Mouse (Mus musculus) forebrain, embryonic 15.5 days (tissue): ENCODE measurements around the gene Ccdc106. TPM values are rescaled to one million over a fixed set of nuclear protein-coding genes. Genes with fewer than 3 reads are reported as not detected.
A peak's percentile ranks its signal among the peaks of the same experiment; 100 is the strongest.
"Not testable (repeated sequence)": the region's sequence is repeated elsewhere in the genome, so short reads cannot be mapped to it uniquely, and the experiment has no call there.

Experiments
- ATAC-seq: fragments of 200-750 bp; cut with Nextera tagmentation; replicated peaks from 2 replicates; pipeline ENCODE4 v1.8.0; 2017; ENCODE audit warnings: mild to moderate bottlenecking, moderate TSS enrichment, moderate library complexity
- H3K27ac ChIP-seq: fragments of 300-500 bp; sonication (generic); replicated peaks from 2 replicates; pipeline ENCODE4 v1.5.1; 2015; ENCODE audit warnings: mild to moderate bottlenecking, inconsistent platforms
- H3K27me3 ChIP-seq: fragments of 300-500 bp; sonication (generic); 2 replicates; pipeline ENCODE4 v1.6.1; 2015; ENCODE audit warnings: inconsistent platforms
- H3K36me3 ChIP-seq: fragments of 300-500 bp; sonication (generic); 2 replicates; pipeline ENCODE4 v1.6.1; 2015; ENCODE audit warnings: mild to moderate bottlenecking, inconsistent platforms
- H3K4me1 ChIP-seq: fragments of 300-500 bp; sonication (generic); 2 replicates; pipeline ENCODE4 v1.6.1; 2015; ENCODE audit warnings: inconsistent platforms
- H3K4me2 ChIP-seq: fragments of 300-500 bp; sonication (generic); replicated peaks from 2 replicates; pipeline ENCODE4 v1.6.1; 2015; ENCODE audit warnings: mild to moderate bottlenecking, inconsistent platforms
- H3K4me3 ChIP-seq: fragments of 300-500 bp; sonication (generic); 2 replicates; pipeline ENCODE4 v1.5.1; 2015; ENCODE audit warnings: mild to moderate bottlenecking, inconsistent platforms
- H3K9ac ChIP-seq: fragments of 300-500 bp; sonication (generic); replicated peaks from 2 replicates; pipeline ENCODE4 v1.6.1; 2015; ENCODE audit warnings: mild to moderate bottlenecking, inconsistent platforms
- H3K9me3 ChIP-seq: fragments of 300-500 bp; sonication (generic); 2 replicates; pipeline ENCODE4 v1.6.1; 2016; ENCODE audit warnings: inconsistent platforms
- WGBS: fragments of 180-500 bp; shearing (Covaris S2); methylation state at CpG from one replicate; pipeline ENCODE4 v1.1.7; 2015; ENCODE audit warnings: mixed read lengths; 5-methylcytosine and 5-hydroxymethylcytosine counted together
- polyA plus RNA-seq: library from polyadenylated mRNA; unstranded; fragments of >200 nt; fragmentation: Nextera tagmentation; extraction: Ambion mirVana; gene quantifications from 2 replicates; pipeline ENCODE4 v1.2.1, GENCODE M21; 2015

Ccdc106 gene
- polyA plus RNA-seq, 1 experiment from 2014 or later = 45.8 TPM

- Histone ChIP-seq H3K9ac (peak within 1 kb of the TSS; percentile 88), H3K27ac (peak within 1 kb of the TSS; percentile 72), H3K27me3 (no peaks in the 10 kb centered on the region), H3K4me2 (peak within 1 kb of the TSS; percentile 85), H3K4me1 (peaks cover 34% of the 10 kb centered on the region), H3K9me3 (no peaks in the 10 kb centered on the region), H3K36me3 (peaks cover 32% of the 10 kb centered on the region), H3K4me3 (peak within 1 kb of the TSS; percentile 72)
- 5% methylated on average over 22 of the region's 26 CpGs for WGBS
- ATAC-seq = peak; percentile 87
Observed at GRCm38 (mm10) chr7:4996003-4996895, 24.1 kb upstream of the Ccdc106 start, which contains the start of gene Zfp579. Gene Zfp579, minus strand, starts transcription at chr7:4996158.

GRCm38 (mm10) chr7:4996934-4997333 lies 23.4 kb upstream of the Ccdc106 start:
- peak overlapping the region; percentile 72 for H3K4me3 ChIP-seq
- no peaks in the 10 kb centered on the region for H3K9me3 ChIP-seq
- no peaks in the 10 kb centered on the region for H3K27me3 ChIP-seq
- H3K4me2 ChIP-seq = peak overlapping the region; percentile 85
- H3K9ac ChIP-seq = peak overlapping the region; percentile 88
- 64% methylated on average over 8 of the region's 8 CpGs for WGBS
- peak overlapping the region; percentile 62 for H3K27ac ChIP-seq
- peaks cover 34% of the 10 kb centered on the region for H3K4me1 ChIP-seq
- H3K36me3 ChIP-seq = peaks cover 26% of the 10 kb centered on the region
- no peak for ATAC-seq

GRCm38 (mm10) chr7:4999876-5000275 lies 20.5 kb upstream of the Ccdc106 start:
- Histone ChIP-seq H3K4me2 (no peak overlapping the region), H3K9ac (no peak overlapping the region), H3K4me1 (peaks cover 13% of the 10 kb centered on the region), H3K9me3 (no peaks in the 10 kb centered on the region), H3K4me3 (no peak overlapping the region), H3K36me3 (0 out of 2 replicates have a peak, but pooled peaks cover 3% of the 10 kb centered on the region), H3K27me3 (no peaks in the 10 kb centered on the region), H3K27ac (no peak overlapping the region)
- WGBS = 70% methylated on average over 2 of the region's 2 CpGs
- ATAC-seq = no peak

- not testable (repeated sequence) for H3K4me3 ChIP-seq, H3K27ac ChIP-seq, ATAC-seq
Observed at GRCm38 (mm10) chr7:5002876-5003275, 17.5 kb upstream of the Ccdc106 start.

GRCm38 (mm10) chr7:5008229-5008628 lies 12.1 kb upstream of the Ccdc106 start:
- Histone ChIP-seq H3K36me3 (peaks cover 63% of the 10 kb centered on the region), H3K27me3 (no peaks in the 10 kb centered on the region), H3K4me2 (no peak overlapping the region), H3K9ac (no peak overlapping the region), H3K4me3 (no peak overlapping the region), H3K4me1 (peaks cover 3% of the 10 kb centered on the region; the same call in 1 of the 2 replicates), H3K27ac (no peak overlapping the region), H3K9me3 (no peaks in the 10 kb centered on the region)
- 97% methylated on average over 26 of the region's 26 CpGs for WGBS
- no peak for ATAC-seq

More at GRCm38 (mm10) chr7:5002876-5003275, 17.5 kb upstream of the Ccdc106 start:
- H3K9ac ChIP-seq, H3K4me2 ChIP-seq, H3K4me1 ChIP-seq, H3K27me3 ChIP-seq, H3K9me3 ChIP-seq: not testable (repeated sequence)
- H3K36me3 ChIP-seq = peaks cover 19% of the 10 kb centered on the region
- WGBS = 60% methylated on average over 8 of the region's 8 CpGs

- no peaks in the 10 kb centered on the region for H3K9me3 ChIP-seq
- no peaks in the 10 kb centered on the region for H3K27me3 ChIP-seq
- peaks cover 47% of the 10 kb centered on the region for H3K36me3 ChIP-seq
- H3K4me1 ChIP-seq = peaks cover 16% of the 10 kb centered on the region
- no peak overlapping the region for H3K4me3 ChIP-seq
- H3K27ac ChIP-seq = no peak overlapping the region
- H3K9ac ChIP-seq = no peak overlapping the region
- 91% methylated on average over 27 of the region's 27 CpGs for WGBS
- no peak for ATAC-seq
- H3K4me2 ChIP-seq = no peak overlapping the region; the same call in 1 of the 2 replicates
Observed at GRCm38 (mm10) chr7:5012681-5013513, 7.5 kb upstream of the Ccdc106 start.

- ATAC-seq = peak; percentile 86
- Histone ChIP-seq H3K4me3 (peak within 1 kb of the TSS; percentile 89), H3K36me3 (peaks cover 31% of the 10 kb centered on the region), H3K4me1 (peaks cover 19% of the 10 kb centered on the region), H3K4me2 (peak within 1 kb of the TSS; percentile 61), H3K27me3 (no peaks in the 10 kb centered on the region), H3K9ac (peak within 1 kb of the TSS; percentile 82), H3K9me3 (no peaks in the 10 kb centered on the region), H3K27ac (peak within 1 kb of the TSS; percentile 99)
- WGBS = under 1% methylated on average over 42 of the region's 42 CpGs
Observed at GRCm38 (mm10) chr7:5014251-5015117, 5.9 kb upstream of the Ccdc106 start, which contains the start of the genes Zfp524 and Fiz1. Gene Zfp524, plus strand, starts transcription at chr7:5014415. Gene Fiz1, minus strand, starts transcription at chr7:5014697.

GRCm38 (mm10) chr7:5015118-5016001 lies 5.0 kb upstream of the Ccdc106 start, which contains the start of gene Gm44973:
Gene Gm44973, plus strand, starts transcription at chr7:5015496.
- ATAC-seq = peak; percentile 80
- Histone ChIP-seq H3K4me2 (peak within 1 kb of the TSS; percentile 61), H3K9ac (peak within 1 kb of the TSS; percentile 82), H3K27ac (peak within 1 kb of the TSS; percentile 99), H3K36me3 (peaks cover 23% of the 10 kb centered on the region), H3K27me3 (no peaks in the 10 kb centered on the region), H3K4me1 (peaks cover 21% of the 10 kb centered on the region), H3K9me3 (no peaks in the 10 kb centered on the region), H3K4me3 (peak within 1 kb of the TSS; percentile 89)
- WGBS = under 1% methylated on average over 70 of the region's 76 CpGs

- 65% methylated on average over 3 of the region's 3 CpGs for WGBS
Observed at GRCm38 (mm10) chr7:5016057-5016456, 4.3 kb upstream of the Ccdc106 start.

GRCm38 (mm10) chr7:5016920-5017319 lies 3.4 kb upstream of the Ccdc106 start:
- Histone ChIP-seq H3K9me3 (no peaks in the 10 kb centered on the region), H3K4me2 (no peak overlapping the region), H3K9ac (no peak overlapping the region), H3K27ac (no peak overlapping the region), H3K36me3 (peaks cover 7% of the 10 kb centered on the region), H3K27me3 (no peaks in the 10 kb centered on the region), H3K4me1 (peaks cover 34% of the 10 kb centered on the region), H3K4me3 (no peak overlapping the region)
- 98% methylated on average over 2 of the region's 2 CpGs for WGBS
- no peak for ATAC-seq

More at GRCm38 (mm10) chr7:5016057-5016456, 4.3 kb upstream of the Ccdc106 start:
- Histone ChIP-seq H3K27me3 (no peaks in the 10 kb centered on the region), H3K9me3 (no peaks in the 10 kb centered on the region), H3K27ac (peak overlapping the region; percentile 99), H3K4me2 (peak overlapping the region; percentile 61), H3K4me3 (peak overlapping the region; percentile 89), H3K9ac (peak overlapping the region; percentile 51), H3K36me3 (peaks cover 16% of the 10 kb centered on the region), H3K4me1 (peaks cover 25% of the 10 kb centered on the region)
- no peak for ATAC-seq
